Mouse (Mus musculus): Measurements from ENCODE around the gene Arhgef40.

DNA sequence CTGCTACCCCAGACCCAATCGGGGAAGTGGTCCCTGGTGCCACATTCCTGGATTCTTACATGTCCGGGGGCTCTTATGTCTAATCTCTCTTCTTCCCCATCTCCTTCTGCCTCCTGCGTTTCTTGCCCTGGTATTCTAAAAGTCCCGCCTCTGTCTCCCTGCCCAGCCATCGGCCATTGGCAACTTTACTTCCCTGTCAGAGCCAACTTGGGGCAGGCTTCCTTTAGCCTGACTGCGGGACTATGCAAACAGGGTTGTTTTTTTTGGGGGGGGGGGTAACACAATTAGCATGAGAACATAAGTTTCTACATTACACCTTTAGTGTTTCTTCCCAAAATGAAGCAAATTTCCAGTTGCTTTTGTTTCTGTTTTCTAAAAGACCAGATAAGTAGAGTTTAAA lies 41.2 kb upstream of the Arhgef40 start:
- TF ChIP-seq CTCF (IDR thresholded peaks at IDR 0.05) (no peak), POLR2A (IDR thresholded peaks at IDR 0.05; ENCODE audit: insufficient read depth, low read depth, low read length) (no peak)

All from heart, adult 2 months (tissue).